Mouse (Mus musculus): ENCODE data around the gene N4bp2l2. TPM values are rescaled to one million over a fixed set of nuclear protein-coding genes. Genes with fewer than 3 reads are reported as not detected.

Gene N4bp2l2
- polyA plus RNA-seq, 1 experiment: 16.1 TPM

DNA sequence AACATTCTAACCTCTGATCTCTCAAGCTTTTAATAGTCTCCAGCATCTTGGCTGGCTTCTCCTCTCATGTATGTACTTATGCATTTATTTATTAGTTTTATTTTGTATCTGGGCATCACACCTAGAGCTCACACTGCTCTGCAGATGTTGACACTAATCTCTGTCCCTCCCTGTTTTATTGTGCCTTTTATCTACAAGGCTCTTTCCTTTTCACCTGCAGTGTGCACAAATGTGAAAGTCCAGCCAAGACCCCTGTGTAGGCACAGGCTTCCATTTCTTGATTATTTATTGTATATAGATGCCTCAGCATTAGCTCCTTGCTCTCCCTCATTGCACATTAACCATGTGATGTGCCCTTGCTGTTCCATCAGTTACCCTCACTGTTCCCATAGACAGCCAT, 104.6 kb downstream of the N4bp2l2 start:
- no peak overlapping the region for H3ac ChIP-seq (ENCODE audit: control insufficient read depth, insufficient read length, low read depth)
- no peak overlapping the region for H3K4me3 ChIP-seq (ENCODE audit: insufficient read depth, poor library complexity, severe bottlenecking)
- H3K36me3 ChIP-seq (ENCODE audit: control insufficient read depth, insufficient read depth): peaks cover 29% of the 10 kb centered on the region
- no peaks in the 10 kb centered on the region for H3K27me3 ChIP-seq (ENCODE audit: control insufficient read depth, insufficient read depth, insufficient read length)
- H3K79me3 ChIP-seq (ENCODE audit: low read depth): no peaks in the 10 kb centered on the region
- TF ChIP-seq CEBPB (IDR thresholded peaks at IDR 0.05; ENCODE audit: low read depth) (no peak), FOSL1 (IDR thresholded peaks at IDR 0.05; ENCODE audit: insufficient read depth, low read length, poor library complexity, severe bottlenecking) (no peak), USF1 (IDR thresholded peaks at IDR 0.05; ENCODE audit: low read depth) (no peak), MAX (IDR thresholded peaks at IDR 0.05) (no peak), MYOG (IDR thresholded peaks at IDR 0.05; ENCODE audit: control insufficient read depth, extremely low read depth, insufficient read length) (no peak), CTCF (IDR thresholded peaks at IDR 0.05; ENCODE audit: control insufficient read depth, insufficient read depth, insufficient read length) (no peak)
- H3K79me2 ChIP-seq (ENCODE audit: control insufficient read depth, insufficient read depth): no peaks in the 10 kb centered on the region

DNA sequence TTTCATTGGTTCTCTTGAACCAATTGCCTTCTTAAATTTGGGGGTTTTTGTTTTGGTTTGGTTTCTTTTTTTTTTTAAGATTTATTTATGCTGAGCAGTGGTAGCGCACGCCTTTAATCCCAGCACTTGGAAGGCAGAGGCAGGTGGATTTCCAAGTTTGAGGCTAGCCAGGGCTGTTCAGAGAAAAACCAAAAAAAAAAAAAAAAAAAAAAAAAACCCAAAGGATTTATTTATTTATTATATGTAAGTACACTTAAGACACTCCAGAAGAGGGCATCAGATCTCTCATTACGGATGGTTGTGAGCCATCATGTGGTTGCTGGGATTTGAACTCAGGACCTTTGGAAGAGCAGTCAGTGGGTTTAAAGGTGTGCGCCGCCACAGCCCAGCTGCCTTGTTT, 105.1 kb downstream of the N4bp2l2 start:
- Histone ChIP-seq H3K36me3 (ENCODE audit: control insufficient read depth, insufficient read depth) (peaks cover 29% of the 10 kb centered on the region), H3K79me3 (ENCODE audit: low read depth) (no peaks in the 10 kb centered on the region), H3ac (ENCODE audit: control insufficient read depth, insufficient read length, low read depth) (no peak overlapping the region), H3K27me3 (ENCODE audit: control insufficient read depth, insufficient read depth, insufficient read length) (no peaks in the 10 kb centered on the region), H3K4me3 (ENCODE audit: insufficient read depth, poor library complexity, severe bottlenecking) (no peak overlapping the region), H3K79me2 (ENCODE audit: control insufficient read depth, insufficient read depth) (no peaks in the 10 kb centered on the region)
- no peak for TF ChIP-seq USF1 (IDR thresholded peaks at IDR 0.05; ENCODE audit: low read depth)
- TF ChIP-seq MAX (IDR thresholded peaks at IDR 0.05): no peak
- no peak for TF ChIP-seq MYOD1 (IDR thresholded peaks at IDR 0.05; ENCODE audit: control insufficient read depth, insufficient read length, low read depth)

DNA sequence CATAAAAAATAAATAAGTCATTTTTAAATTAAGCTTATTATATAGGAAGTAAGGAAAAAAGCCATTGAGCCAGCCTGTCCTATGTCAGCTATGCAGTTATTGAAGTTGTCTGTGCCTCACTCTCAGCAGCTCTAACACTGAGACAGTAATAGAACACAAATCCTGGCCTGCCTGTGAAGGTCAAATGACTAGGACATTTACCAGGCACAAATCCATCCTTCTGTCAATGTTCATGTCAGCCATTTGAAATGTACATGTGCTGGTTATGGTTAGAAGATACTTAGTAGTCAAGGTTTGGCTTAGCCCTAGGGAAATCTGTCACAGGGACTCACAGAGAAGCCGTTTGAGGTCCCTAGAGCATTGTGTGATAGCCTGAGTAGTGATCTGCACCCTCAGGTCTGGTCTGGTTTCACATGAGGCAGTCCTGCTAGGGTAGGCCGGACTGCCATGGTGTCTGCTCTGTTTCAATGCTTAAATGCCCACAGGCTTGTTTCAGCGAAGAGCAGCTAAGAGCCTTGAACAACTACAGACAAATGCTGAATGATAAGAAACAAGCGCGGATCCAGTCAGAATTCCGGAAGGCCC, 106.4 kb downstream of the N4bp2l2 start:
- Histone ChIP-seq H3K36me3 (ENCODE audit: control insufficient read depth, insufficient read depth) (peaks cover 30% of the 10 kb centered on the region), H3K27me3 (ENCODE audit: control insufficient read depth, insufficient read depth, insufficient read length) (no peaks in the 10 kb centered on the region), H3K79me3 (ENCODE audit: low read depth) (no peaks in the 10 kb centered on the region), H3K4me3 (ENCODE audit: insufficient read depth, poor library complexity, severe bottlenecking) (no peak overlapping the region), H3K79me2 (ENCODE audit: control insufficient read depth, insufficient read depth) (no peaks in the 10 kb centered on the region), H3ac (ENCODE audit: control insufficient read depth, insufficient read length, low read depth) (no peak overlapping the region)
- TF ChIP-seq USF1 (IDR thresholded peaks at IDR 0.05; ENCODE audit: low read depth): no peak
- no peak for TF ChIP-seq MYOG (IDR thresholded peaks at IDR 0.05; ENCODE audit: control insufficient read depth, extremely low read depth, insufficient read length)
- TF ChIP-seq CTCF (IDR thresholded peaks at IDR 0.05; ENCODE audit: control insufficient read depth, insufficient read depth, insufficient read length): no peak
- no peak for TF ChIP-seq MAX (IDR thresholded peaks at IDR 0.05)
- TF ChIP-seq CEBPB (IDR thresholded peaks at IDR 0.05; ENCODE audit: low read depth): no peak
- no peak for TF ChIP-seq FOSL1 (IDR thresholded peaks at IDR 0.05; ENCODE audit: insufficient read depth, low read length, poor library complexity, severe bottlenecking)
- TF ChIP-seq MYOD1 (IDR thresholded peaks at IDR 0.05; ENCODE audit: control insufficient read depth, insufficient read length, low read depth): no peak

Other genes with a start within 250 kb of the N4bp2l2 start
- gene Zar1l, start 148.0 kb downstream of the N4bp2l2 start, polyA plus RNA-seq (2012; fragmentation: generic; extraction: Trizol): not detected
- gene Brca2, start 143.6 kb downstream of the N4bp2l2 start, polyA plus RNA-seq (2012; fragmentation: generic; extraction: Trizol): 4.6 TPM
- 0.33 TPM for gene N4bp2l1, start 69.0 kb downstream of the N4bp2l2 start, polyA plus RNA-seq (2012; fragmentation: generic; extraction: Trizol)
- gene Pds5b, start 7.6 kb upstream of the N4bp2l2 start, polyA plus RNA-seq (2012; fragmentation: generic; extraction: Trizol): 7.9 TPM